Mouse (Mus musculus) urinary bladder, adult 2 months (tissue): ENCODE results near the gene Ccdc40. TPM values are rescaled to one million over a fixed set of nuclear protein-coding genes. Genes with fewer than 3 reads are reported as not detected.
"Not testable (repeated sequence)": the region's sequence is repeated elsewhere in the genome, so short reads cannot be mapped to it uniquely, and the experiment has no call there.

Source experiments
- DNase-seq: peaks from one replicate; pipeline ENCODE4 v3.0.0; 2022; ENCODE audit warnings: low spot score
- polyA plus RNA-seq: library from polyadenylated mRNA; depleted of rRNA; stranded (reverse); fragments of >200 nt; gene quantifications from 2 replicates; pipeline ENCODE4 v1.2.3, GENCODE M21; 2012

Ccdc40 gene
- polyA plus RNA-seq, 1 experiment, result 0.77 TPM

GRCm38 (mm10) chr11:119237007-119237406 lies 8.6 kb downstream of the Ccdc40 start:
- DNase-seq, result no peak

GRCm38 (mm10) chr11:119237568-119238304 lies 9.4 kb downstream of the Ccdc40 start:
- no peak for DNase-seq

GRCm38 (mm10) chr11:119238305-119238721 lies 9.9 kb downstream of the Ccdc40 start:
- DNase-seq, result no peak

- no peak for DNase-seq
These were observed 11.1 kb downstream of the Ccdc40 start for GRCm38 (mm10) chr11:119239480-119239879.

GRCm38 (mm10) chr11:119245543-119245942 lies 17.2 kb downstream of the Ccdc40 start:
- DNase-seq, result not testable (repeated sequence)

DNA sequence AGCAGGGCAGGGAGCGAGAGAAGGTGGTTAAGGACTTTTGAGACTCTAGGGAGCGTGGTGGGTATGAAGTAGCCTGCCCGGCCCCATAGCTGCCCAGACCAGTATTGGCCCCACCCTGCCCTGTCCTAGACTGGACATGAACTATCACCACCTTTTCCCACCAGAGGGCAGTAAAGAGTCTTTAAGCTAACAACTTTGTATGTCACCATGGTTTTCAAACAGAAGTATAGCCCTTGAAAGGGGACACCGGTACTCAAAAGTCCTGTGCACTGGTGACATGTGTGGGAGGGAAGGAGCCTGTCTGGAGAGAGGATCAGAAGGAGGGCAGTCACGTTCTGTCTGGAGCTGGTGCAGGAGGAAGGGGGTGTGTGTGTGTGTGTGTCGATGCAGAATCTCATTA lies 20.6 kb downstream of the Ccdc40 start:
- DNase-seq, result no peak

DNA sequence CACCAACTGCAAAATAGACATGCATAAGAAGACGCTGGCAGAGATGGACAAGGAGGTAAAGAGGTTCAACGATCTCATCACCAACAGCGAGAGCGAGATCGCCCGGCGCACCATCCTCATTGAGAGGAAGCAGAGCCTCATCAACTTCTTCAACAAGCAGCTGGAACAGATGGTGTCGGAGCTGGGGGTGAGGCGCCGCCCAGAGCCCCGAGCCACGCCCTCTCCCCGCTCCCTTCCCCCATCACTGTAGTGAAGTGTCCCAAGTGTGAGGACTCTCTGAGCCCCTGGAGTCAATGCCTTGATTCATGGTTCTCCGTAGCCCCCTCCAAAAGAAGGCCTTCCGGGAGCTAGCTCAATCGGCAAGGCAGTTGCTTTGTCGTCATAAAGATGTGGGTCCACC lies 22.6 kb downstream of the Ccdc40 start:
- DNase-seq, result no peak

GRCm38 (mm10) chr11:119252854-119253541 lies 24.6 kb downstream of the Ccdc40 start:
- DNase-seq, result no peak

- DNase-seq, result not testable (repeated sequence)
These were observed 28.2 kb downstream of the Ccdc40 start for GRCm38 (mm10) chr11:119256557-119256956.

- no peak for DNase-seq
These were observed 29.8 kb downstream of the Ccdc40 start for GRCm38 (mm10) chr11:119258216-119258571.

DNA sequence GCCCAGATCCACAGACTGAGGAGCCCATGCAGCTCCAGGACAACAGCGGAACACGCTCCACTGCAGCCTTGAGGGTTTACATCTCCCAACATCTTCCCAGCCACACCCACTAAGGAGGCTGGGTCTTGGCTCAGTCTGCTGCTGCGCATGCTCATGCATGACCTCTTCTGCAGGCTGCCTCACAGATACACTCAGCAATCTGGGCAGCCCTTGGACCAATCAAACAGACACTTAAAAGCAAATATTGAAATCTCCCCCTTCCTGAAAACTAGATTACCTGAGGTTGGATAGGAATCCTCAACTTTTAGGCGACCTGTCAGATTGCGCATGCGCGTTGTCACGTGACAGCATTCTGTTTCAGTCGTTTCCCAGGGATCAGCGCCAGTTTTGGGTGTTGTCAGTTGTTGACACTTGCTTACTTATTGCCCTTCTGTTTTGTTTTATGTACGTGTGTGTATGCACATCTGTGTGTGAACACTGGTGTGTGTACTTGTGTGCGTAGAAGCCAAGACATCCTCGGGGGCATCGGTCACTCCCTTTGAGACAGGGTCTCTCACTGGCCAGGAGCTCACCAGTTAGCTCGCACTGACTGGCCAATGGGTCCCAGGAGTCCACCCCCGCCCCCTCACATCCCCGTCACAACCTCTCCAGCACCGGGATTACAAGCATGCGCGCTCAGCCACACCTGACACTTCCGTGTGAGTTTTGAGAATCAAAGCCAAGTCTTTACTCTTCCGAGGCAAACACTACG lies 30.4 kb downstream of the Ccdc40 start:
- peak; percentile 49 for DNase-seq

- DNase-seq, result no peak
These were observed 31.6 kb downstream of the Ccdc40 start for GRCm38 (mm10) chr11:119259977-119260376.

DNA sequence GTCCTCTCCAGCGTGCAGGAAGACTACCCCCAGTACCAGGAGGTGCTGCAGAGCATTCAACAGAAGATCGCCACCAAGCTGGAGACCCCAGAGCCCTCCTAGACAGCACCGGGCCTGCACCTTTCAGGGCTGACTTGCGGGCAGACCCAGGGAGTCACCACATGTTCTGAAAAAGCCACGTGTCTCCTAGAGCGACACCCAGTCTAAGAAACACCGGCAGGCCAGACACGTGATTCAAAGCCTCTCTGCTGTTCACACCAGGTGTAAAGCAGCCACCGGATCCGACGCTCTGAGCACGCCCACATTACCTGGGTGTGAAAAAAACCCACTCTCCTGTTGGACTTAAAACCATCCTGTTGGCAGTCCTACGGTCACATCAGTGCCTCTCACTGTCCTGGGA lies 36.0 kb downstream of the Ccdc40 start:
- DNase-seq, result no peak

DNA sequence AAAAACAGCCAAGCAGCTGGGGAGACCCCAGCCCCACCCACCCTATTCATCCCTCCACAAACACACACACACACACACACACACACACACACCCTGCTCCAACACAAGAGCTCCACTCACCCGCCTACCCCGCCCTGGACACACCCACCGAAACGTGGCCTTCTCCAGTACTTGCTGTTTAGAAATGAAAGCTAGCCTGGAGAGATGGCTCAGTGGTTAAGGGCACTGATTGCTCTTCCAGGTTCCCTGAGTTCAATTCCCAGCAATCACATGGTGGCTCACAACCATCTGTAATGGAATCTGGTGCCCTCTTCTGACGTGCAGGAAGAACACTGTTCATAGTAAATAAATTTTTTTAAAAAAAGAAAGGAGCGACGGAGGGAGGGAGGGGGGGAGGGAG lies 37.4 kb downstream of the Ccdc40 start:
- no peak for DNase-seq

- no peak for DNase-seq
These were observed 38.9 kb downstream of the Ccdc40 start for GRCm38 (mm10) chr11:119267241-119267674.

GRCm38 (mm10) chr11:119267768-119268556 lies 39.6 kb downstream of the Ccdc40 start, which contains the start of gene Gaa:
Gene Gaa, plus strand, starts transcription at chr11:119267887.
- peak; percentile 96 for DNase-seq

DNA sequence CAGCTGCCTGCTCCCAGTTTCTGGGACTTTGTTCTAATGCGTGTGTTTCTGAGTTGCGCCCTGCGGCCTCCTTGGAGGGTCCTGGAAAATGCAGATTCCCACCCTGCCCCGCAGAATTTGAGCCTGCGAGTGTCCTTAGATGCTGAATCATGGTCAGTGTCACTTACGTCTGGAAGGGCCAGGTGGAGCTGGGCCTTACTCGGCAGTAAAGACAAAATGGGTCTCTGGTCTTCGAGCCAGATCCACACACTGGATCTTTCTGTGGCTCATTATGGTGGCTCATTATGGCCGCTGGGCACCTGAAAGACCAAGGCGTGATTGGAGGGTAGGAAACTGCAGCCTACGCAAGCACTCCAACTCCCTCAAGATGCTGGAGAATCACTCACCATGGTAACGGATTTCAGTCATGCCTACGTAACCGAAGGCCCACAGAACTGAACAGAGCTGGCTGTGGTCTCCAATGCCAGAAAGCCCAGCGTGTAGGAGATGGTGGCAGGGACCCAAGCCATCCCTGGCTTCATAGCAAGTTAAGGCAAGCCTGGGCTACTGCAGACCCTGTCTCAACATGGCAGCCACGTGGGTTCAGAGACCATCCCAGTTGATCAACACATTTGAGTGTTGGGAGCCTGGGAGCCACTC lies 40.3 kb downstream of the Ccdc40 start:
- no peak for DNase-seq

GRCm38 (mm10) chr11:119272492-119272891 lies 44.1 kb downstream of the Ccdc40 start:
- DNase-seq, result not testable (repeated sequence)

DNA sequence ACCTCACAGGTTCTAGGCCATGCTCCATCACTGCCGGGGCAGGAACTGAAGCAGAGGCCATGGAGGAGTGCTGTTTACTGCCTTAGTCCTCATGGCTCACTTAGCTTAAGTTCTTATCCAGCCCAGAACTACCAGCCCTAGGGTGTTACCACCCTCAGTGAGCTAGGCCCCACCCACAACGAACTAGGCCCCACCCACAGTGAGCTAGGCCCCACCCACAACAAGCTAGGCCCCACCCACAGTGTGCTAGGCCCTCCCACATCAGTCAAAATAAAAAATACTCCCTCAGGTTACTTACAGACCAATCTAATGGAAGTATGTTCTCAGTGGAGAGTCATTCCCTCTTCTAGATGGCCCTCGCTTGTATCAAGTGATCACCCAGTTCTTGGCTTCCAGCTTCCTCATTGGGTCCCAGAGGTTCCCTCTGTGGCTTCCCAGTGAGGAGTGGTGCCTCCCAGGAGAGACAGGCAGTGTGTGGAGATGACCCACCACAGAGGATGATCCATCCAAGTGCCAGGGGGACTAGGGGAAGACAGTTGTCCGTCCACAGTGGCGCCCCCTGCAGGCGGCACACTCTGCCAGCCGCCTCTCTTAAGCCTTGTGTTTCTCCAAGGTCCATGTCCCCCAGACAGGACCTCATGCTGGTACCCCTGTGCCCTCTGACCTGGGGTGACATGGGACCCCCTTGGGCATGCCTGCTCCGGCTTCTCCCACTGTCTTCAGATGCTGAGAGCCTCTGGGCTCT lies 45.0 kb downstream of the Ccdc40 start:
- DNase-seq, result no peak

DNA sequence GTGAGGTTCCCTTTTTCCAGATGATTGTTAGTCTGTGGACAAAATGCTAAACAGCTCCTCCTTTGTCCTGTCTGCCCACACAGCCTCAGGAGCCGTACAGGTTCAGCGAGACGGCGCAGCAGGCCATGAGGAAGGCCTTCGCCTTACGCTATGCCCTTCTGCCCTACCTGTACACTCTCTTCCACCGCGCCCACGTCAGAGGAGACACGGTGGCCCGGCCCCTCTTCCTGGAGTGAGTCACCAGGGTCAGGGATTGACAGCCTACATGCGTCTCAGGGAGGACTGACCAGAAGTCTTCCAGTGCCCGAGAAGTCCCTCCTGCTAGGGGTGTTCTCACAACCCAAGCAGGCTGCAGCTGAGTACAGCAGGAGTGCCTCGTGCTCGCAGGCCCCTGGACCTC lies 52.7 kb downstream of the Ccdc40 start:
- DNase-seq, result no peak
